Mouse (Mus musculus): ENCODE results near the gene Zmynd19.

Gene Zmynd19

DNA sequence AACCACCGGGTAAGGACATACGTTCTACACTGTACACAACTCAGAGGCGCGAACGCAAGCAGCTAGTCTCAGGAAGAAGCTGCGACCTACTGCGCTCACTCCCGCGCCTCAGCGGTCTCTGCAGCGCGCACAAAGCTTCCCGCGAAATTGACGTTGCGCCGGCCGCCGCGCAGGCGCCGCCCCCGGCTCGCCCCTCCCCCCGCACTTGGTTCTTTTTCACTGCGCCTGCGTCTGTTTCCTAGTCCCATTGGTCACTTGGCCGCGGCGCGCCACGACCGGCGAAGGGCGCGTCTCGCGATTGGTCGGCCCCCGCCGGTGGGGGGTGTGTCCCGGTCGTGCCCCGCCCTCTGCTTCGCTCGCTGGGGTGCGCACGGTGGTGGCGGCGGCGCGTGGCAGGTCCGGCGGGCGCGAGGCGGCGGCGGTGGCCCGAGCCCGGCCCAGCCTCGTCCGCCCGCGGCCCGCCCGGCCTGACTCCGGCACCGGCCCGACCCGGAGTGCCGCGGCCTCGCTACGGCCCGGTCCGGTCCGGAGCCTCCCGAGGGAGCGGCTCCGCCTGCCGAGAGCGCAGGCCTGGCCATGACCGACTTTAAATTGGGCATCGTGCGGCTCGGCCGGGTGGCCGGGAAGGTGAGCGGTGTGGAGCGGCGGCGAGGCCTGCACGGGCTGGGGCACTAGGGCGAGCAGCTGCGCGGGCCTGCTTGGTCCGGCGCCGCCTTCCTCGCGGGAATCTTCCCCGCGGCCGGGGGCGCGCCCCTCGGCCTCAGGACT lies at the start of gene Zmynd19:
Zmynd19 (plus strand) TSS at position 372 of the 768 bp plus-strand sequence.
- DNase-seq (ENCODE audit: low read depth, low spot score) = peak; percentile 83

DNA sequence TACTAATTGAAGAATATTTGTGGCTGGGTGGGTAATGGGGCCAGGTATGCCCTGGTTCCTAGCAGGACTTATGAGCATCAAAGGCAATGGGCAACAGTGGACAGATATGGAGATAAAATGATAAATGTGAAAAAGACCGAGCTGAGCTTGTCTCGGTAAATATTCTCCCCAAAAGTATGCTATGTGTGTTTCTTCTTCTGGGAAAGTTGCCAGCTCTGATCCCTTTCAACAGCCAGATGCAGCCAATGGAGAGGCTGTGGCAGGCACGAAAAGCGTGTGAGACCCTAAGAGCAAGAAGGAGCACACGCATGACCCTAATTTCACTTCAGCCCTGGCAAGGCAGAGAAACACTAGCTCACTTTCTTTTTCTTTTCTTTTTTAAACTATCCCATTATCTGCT lies 48.5 kb upstream of the Zmynd19 start:
- no peak for DNase-seq (ENCODE audit: low read depth, low spot score)

DNA sequence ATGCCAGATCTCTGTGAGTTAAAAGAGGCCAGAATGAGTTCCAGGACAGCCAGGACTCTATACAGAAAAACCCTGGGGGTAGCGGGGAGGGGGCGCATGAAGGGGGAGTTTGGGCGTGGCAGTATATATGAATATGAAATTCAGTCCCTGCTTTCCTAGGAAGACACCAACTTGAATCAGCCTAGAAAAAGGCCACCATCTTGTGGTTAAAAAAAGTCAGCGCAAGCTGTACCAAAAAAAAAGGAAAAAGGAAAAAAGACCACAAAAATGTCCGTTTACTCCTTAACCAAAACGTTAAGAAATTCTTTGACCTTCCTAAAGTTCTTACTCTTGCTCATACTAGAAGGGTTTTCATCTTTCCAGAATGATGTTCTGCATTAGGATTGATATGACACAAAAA lies 46.6 kb upstream of the Zmynd19 start:
- DNase-seq (ENCODE audit: low read depth, low spot score) = no peak

DNA sequence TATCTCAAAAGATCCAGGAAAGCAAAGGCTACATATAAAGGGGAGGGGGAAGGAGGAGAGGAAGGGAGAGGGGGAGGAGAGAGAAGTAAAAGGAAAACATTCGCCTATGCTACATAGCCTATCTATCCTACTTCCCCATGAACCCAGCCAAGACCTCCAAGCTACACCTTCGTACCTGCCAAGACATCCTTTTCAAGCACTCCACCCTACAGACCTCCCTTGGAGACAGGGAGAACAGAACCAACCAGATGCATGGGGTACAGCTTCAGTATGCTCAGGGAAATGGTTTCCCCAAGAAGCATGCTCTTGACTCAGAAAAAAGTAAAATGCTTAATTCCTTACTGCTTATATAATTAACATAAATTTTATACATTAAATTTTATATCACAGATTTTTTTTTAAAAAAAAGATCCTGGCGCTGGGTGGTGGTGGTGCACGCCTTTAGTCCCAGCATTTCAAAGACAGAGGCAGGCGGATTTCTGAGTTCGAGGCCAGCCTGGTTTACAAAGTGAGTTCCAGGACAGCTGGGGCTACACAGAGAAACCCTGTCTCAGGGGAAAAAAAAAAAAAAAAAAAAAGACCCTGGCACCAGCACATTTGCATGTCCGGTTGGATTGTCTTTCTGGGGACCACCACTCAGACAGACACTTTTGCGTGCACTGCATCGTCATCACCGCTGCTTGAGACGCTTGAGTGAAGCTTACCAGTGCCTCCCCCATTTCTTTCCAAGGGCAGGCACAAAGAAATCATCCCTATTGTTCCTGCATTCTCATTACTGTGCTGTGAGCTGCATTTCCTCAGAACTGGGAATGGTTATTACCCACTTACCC lies 44.6 kb upstream of the Zmynd19 start:
- no peak for DNase-seq (ENCODE audit: low read depth, low spot score)

- no peak for DNase-seq (ENCODE audit: low read depth, low spot score)
Observed at GRCm38 (mm10) chr2:24905653-24906155, 43.9 kb upstream of the Zmynd19 start.

DNA sequence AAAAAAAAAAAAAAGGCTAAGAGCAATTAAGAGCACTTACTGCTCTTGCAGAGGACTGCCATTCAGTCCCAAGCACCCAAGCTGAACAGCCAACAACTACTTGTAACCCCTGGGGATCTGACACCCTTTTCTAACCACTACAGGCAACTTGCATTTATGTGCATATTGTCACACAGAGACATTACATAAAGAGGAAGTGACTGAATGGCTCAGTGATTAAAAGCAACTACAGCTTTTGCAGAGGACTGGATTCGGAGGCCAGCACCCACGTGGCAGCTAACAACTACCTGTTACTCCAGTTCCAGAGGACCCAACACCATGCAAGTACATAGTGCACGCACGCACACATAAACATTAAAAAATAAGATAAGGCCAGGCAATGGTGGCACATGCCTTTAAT lies 39.1 kb upstream of the Zmynd19 start:
- no peak for DNase-seq (ENCODE audit: low read depth, low spot score)

DNA sequence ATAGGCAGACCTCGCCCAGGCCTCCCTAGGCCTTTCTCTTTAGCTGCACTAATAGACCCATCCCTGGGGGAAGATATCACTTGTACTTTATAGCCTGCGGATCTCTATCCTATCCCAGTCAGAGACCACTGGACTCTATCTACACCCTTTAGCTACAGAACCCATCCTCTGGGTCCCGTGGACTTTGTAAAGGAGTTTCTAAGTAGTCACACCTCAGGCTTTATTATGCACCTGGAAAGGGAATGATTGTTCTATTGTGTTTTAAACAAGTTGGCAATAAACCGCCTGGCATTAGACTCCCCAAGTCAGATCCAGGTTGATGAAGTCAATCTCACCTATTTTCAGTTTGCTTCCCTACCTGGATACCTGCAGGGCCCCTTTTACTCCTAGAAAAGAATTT lies 37.4 kb upstream of the Zmynd19 start:
- no peak for DNase-seq (ENCODE audit: low read depth, low spot score)

- no peak for DNase-seq (ENCODE audit: low read depth, low spot score)
Observed at GRCm38 (mm10) chr2:24912589-24912988, 37.0 kb upstream of the Zmynd19 start.

DNA sequence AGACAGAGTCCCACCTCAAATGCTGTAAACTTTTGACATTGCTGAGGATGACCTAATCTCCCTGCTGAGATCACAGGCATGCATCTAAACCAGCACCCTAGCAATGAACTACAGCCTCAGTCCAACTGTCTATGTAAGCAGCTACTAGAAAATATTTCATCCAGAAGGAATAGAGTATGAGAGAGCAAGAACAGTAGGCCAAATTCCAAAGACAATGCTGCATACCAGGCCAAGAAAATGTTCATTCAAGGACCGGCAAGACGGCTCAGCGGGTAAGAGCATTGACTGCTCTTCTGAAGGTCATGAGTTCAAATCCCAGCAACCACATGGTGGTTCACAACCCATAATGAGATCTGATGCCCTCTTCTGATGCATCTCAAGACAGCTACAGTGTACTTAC lies 34.8 kb upstream of the Zmynd19 start:
- no peak for DNase-seq (ENCODE audit: low read depth, low spot score)

GRCm38 (mm10) chr2:24918930-24919838 lies 30.4 kb upstream of the Zmynd19 start, which contains the start of gene Ehmt1:
Gene Ehmt1, minus strand, starts transcription at chr2:24919614.
- DNase-seq (ENCODE audit: low read depth, low spot score) = peak; percentile 72

DNA sequence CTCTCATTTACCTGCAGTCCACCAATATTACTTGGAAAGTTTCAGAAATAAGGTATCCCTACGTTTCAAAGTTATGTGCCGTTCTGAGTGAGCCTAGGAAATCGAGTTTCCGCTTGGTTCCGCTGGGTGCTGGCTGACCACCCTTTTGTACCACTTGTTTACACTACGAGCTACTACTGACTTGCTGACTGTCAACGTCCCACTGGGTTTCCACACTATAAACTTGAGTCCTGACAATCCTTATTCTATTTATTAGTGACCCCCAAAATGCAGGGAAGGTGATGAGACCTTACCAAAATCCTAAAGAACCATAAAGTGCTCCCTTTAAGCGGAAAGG lies 29.8 kb upstream of the Zmynd19 start:
- DNase-seq (ENCODE audit: low read depth, low spot score) = no peak

DNA sequence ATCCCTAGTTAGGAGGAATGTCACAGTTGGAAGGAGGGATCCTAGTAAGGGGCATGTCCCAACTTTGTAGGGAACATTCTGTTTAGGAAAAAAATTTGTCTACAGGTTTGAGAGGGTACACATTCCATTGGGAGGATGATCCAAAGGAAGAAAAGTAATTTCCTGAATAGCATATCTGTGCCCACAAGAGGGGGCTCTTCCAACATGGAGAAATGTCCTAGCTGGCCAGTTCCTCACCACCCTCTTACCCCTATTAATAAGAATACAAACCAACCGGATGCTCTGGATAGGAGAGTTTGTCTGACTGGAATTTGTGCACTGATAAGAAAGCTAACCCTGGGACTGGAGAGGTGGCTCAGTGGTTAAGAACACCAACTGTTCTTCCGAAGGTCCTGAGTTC lies 26.0 kb upstream of the Zmynd19 start:
- DNase-seq (ENCODE audit: low read depth, low spot score) = no peak

GRCm38 (mm10) chr2:24925284-24925683 lies 24.3 kb upstream of the Zmynd19 start:
- DNase-seq (ENCODE audit: low read depth, low spot score) = no peak

- no peak for DNase-seq (ENCODE audit: low read depth, low spot score)
Observed at GRCm38 (mm10) chr2:24926345-24926964, 23.1 kb upstream of the Zmynd19 start.

GRCm38 (mm10) chr2:24926965-24927358 lies 22.6 kb upstream of the Zmynd19 start:
- no peak for DNase-seq (ENCODE audit: low read depth, low spot score)

- no peak for DNase-seq (ENCODE audit: low read depth, low spot score)
Observed at GRCm38 (mm10) chr2:24927810-24928479, 21.6 kb upstream of the Zmynd19 start.

DNA sequence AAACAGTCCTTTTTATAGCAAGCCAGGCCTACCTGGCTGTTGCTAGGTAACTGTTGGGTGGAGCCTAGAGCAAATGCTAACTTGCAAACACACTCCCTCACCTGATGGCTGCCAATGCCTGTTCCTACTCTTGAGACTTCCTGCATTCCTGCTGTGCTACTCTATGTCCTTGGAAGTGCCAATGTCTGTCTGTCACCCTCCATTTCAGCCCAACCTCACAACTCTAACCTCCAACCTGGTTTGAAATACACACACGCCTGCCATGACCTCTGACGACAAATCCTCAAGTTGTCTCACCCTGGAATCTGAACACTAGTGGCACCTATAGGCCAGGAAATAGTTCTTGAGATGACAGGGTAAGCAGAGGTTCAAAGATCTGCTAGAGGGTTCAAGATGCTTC lies 20.5 kb upstream of the Zmynd19 start:
- DNase-seq (ENCODE audit: low read depth, low spot score) = no peak

DNA sequence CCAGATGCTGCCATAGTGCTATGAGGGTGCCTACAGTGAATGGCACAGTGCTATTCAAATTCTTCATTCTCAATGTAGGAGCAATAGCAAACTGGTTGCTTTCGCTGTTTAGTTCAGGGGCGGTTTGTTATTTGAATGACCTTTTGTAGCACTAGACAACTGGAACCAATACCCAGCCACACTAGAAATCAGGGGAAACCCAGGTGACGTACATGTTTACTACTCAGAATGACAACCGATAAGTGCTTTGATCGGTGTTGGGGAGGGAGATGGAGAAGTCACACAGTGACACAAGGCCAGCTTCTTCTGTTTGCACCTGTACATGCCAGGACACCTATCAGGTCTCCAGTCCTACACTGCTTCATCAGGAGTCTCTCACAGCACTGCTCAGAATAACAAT lies 20.0 kb upstream of the Zmynd19 start:
- DNase-seq (ENCODE audit: low read depth, low spot score) = no peak

DNA sequence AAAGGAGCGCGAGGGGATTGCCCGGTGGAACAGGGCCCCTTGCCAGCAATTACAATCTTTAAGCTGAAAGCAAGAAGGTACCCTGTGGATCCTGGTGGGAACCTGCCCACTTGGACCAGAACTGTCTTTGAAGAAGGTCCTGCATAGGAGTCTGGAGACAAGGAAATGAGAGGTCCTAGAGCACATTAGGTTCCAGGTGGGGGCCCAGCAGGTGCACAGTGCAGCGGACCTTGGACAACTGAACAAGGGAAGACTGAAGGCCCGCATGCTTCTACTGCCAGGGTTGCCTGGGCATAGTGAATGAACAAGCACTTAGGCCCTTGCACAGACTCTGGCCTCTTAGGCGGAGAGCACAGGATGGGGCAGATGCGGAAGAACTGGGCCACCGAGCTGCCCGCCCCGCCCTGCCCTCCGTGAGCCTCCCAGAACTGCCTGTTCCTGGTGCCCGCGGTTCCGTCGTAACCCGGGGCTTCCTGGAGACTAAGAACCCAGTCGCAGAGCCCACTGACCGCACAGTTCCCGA lies 15.1 kb upstream of the Zmynd19 start:
- DNase-seq (ENCODE audit: low read depth, low spot score) = no peak

DNA sequence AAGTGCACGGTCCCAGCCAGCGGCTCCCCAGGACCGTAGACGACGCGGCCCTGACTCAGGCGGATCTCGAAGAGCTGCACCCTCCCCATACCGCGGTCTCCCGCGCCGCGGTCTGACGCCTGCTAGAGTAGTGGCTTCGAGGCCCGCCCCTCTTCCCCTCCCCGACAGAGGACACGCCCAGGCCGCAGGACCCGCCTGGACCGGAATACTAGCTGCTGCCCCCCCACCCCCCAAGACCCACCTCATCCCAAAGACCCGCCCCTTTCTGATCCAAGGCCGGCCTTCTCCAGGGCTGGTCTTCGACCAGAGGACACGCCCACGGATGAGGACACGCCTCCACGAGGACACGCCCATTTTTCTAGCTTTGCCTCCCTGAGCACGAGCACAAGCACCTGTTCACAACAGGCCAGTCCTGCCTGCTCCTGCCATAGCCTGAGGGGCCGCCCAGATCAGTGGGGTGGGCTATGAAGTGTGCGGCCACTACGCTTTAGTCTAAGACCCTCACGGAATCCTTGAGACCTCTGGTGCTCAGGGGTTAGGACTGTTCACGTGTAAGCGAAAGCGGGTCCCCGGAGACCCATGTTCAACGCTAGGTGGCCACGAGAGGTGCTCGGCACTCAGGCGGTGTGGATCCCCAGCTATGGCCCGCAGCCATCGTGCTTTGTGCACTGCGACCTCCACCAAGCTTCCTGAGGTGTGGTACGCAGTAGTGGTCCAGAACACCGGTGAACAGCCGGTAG lies 14.4 kb upstream of the Zmynd19 start, which contains the start of gene Arrdc1:
Arrdc1 (minus strand) TSS at position 196 of the 740 bp plus-strand sequence.
- peak; percentile 89 for DNase-seq (ENCODE audit: low read depth, low spot score)
